Mouse (Mus musculus) layer of hippocampus, postnatal 25 days (tissue): ENCODE measurements around the gene Htr2b. TPM values are rescaled to one million over a fixed set of nuclear protein-coding genes. Genes with fewer than 3 reads are reported as not detected.

ENCODE experiments used
- DNase-seq, 2 experiments: peaks; one replicate each; pipeline ENCODE4 v3.0.0; 2022; ENCODE audit warnings: mixed read lengths in 2 of 2, low spot score in 1 of 2; ENCODE audit errors: extremely low spot score in 1 of 2
- total RNA-seq, 2 experiments: library from RNA; stranded (reverse); gene quantifications; 2 replicates each; pipeline ENCODE4 v1.2.3; 2021

Gene Htr2b
- not detected for total RNA-seq

DNA sequence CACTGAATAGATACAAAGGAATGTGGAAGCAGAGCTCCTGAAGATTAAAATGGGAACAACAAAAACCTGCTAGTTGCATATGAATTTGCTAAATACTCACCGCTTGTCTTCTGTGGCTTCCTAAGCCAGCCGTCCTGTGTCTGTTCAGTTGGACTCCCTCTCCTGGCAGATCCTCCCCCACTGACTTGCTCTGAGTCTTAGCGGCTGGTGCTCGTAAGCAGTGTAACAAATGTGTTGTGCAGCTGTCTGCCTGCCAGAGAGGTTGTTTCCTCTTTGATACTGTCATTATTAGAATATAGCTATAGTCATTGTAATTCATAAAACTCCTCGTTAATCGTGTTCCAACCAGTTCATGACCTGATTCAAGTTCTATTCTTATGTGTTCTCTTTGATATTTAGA is at the start of gene Htr2b:
Htr2b (minus strand) TSS at position 192 of the 400 bp plus-strand sequence.
- peak in 1 of 2 experiments; percentile 28 for DNase-seq

GRCm38 (mm10) chr1:86161061-86161460 is 49.3 kb upstream of the Htr2b start:
- DNase-seq, result no peak

DNA sequence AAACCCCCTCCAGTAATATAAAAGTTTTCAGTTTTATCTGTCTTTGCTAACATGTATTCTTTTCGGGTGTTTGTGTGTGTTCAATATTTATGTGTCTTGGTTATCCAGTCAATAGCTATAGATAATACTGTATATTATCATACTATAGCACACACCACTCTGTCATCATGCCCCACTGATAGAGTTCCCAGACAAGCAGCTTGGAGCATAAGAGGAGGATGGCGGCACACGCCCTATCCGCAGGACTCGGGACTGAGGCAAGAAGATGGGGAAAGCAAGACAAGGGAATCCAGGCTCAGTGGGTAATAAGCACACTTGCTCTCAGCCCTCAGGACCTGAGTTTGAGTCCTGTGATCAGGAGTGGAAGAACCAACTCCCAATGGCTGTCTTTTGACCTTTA is 48.7 kb upstream of the Htr2b start:
- DNase-seq, result no peak

DNA sequence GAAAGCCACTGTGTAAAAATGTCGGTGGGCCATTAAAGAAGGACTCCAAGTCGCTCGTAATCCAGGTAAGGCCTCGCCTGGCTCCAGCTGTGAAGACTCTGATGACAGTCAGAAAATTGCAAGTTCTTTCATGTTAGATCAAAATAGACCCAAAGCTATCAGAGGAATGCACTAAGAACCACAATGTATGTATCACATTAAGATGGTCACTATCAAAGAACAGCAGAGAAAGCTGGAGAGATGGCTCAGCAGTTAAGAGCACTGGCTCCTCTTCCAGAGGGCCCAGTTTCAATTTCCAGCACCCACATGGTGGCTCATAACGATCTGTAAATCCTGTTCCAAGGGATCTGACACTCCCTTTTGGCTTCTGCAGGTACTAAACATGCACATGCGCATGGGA is 48.3 kb upstream of the Htr2b start:
- no peak for DNase-seq

DNA sequence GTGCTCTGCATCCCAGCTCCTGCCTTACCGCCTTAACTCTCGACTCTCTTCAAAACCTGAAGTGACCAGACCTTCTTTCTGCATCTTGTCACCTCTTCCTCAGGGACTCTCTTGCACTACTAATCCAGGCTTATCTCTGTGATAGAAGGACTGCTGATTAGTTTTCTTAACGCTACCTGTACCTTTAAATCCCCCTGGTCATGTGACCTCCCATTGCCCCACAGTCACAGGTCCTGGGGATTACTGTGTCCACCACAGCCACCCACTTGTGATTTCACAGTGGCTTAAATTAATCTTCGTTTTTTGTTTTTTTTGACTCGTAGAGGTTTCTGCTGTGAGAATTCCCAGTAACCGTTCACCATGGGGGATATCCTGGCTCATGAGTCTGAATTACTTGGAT is 44.8 kb upstream of the Htr2b start:
- DNase-seq, result no peak

DNA sequence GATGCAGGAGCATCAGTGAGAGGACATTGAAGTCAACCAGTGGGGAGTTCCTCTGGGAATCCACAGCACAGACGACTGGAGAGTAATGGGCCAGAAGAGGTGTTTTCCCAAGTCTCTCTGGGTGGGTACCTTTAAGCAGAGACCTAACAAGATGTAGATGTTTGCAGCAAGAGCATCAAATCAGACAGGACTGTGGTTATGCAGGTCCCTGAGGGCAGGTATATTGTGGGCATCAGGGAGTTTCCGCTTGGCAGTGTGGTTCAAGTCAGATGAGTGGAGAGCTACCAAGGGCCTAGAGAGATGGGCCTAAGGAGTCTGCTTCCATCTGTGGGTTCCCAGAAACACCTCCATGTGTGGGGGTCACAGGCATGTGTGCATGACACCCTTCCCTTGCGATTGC is 44.3 kb upstream of the Htr2b start:
- no peak for DNase-seq

DNA sequence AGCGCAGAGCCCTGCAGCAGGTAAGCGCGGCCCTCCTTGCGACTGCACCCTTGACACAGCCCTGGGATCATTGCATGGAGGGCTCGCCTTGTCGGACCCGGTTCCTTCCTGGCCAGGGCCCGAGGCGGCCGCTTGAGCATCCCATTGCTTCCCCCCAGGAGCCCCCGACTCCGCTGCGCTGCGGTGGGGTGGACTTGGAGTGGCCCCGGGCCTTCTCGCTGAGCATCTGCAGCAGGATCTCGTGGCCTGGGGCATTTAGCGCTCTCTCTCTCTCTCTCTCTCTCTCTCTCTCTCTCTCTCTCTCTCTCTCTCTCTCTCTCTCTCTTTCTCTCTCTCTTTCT is 43.0 kb upstream of the Htr2b start:
- no peak for DNase-seq

DNA sequence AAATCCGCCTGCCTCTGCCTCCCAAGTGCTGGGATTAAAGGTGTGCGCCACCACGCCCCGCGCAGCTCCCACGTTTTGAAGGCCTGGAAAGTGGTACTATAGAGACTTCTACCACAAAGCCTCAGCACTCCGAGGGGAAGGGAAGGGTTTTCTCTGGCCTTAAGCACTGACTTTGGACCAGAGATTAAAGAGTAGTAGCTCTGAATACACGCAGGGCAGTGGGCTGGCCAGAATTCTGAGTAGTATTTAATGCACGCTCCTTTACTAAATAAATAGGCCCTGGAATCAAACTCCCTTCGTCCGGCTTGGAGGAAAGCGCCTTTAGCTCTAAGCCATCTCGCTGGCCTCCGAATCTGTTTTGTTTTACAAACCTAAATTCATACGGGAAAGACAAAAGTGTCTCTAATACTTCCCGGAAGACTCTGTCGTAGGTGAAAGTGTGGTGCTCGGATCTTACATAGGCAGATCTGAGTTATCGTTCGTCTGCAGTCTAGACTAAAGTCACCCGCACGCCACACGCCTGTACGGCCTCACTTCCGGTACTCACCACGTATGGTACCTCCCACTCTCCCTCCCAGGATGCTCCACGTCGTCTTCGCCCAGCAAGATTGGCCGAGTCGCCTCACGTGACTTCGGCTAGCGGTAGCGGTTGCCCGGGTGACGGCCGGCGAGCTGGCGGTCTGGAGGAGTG is 42.5 kb upstream of the Htr2b start, which contains the start of gene Armc9:
Armc9 (plus strand) TSS at position 648 of the 691 bp plus-strand sequence.
- peak; percentile 84 for DNase-seq

DNA sequence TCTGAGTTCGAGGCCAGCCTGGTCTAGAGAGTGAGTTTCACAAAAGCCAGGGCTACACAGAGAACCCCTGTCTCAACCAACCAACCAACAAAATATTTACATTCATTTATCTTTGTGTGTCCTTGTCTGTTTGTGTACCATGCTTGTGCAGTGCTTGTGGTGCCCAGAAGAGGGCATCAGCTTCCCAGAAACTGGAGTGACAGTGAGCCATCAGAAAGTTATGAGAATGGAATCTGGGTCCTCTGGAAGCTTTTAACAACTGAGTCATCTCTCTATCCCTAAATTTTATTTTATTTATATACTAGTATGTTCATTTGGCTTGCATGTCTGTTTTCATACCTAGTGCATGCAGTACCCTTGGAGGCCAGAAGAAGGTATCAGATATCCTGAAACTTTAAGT is 40.8 kb upstream of the Htr2b start:
- no peak for DNase-seq

- no peak for DNase-seq
Measured at GRCm38 (mm10) chr1:86151376-86151775, 39.6 kb upstream of the Htr2b start.

GRCm38 (mm10) chr1:86150929-86151328 is 39.2 kb upstream of the Htr2b start:
- no peak for DNase-seq

DNA sequence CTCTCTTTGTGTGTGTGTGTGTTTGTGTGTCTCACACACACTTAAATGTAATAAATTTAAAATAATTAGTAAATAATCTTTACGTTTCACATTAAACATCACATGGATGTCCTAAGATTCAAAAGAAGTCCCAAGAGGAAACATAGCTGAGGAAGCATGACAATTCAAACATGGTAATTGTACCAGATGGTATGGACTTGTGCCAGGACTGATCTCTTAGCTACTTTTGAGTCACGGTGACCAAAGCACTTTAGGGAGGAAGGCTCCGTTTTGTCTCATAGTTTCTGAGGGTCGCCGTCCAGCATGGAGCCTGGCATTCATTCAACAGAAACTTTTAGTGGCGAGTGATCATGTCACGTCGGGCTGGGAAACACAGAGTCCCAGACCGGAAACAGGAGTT is 36.4 kb upstream of the Htr2b start:
- no peak for DNase-seq

DNA sequence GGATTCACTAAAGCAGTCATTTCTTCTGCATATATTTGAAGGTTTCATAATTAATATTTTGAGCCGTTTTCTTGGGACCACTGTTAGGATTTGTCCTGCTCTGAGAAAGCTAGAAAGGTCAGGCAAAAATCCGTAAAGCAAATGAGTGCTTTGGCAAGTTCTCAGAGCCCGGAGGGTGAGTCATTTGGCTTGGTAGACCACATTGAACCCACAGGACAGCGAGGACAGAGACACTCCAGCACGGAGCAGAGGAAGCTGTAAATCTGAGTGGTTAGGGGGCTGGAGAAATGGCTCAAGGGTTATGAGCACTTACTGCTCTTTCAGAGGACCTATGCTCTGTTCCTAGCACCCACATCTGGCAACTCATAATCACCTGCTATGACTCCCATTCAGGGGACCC is 35.8 kb upstream of the Htr2b start:
- no peak for DNase-seq

DNA sequence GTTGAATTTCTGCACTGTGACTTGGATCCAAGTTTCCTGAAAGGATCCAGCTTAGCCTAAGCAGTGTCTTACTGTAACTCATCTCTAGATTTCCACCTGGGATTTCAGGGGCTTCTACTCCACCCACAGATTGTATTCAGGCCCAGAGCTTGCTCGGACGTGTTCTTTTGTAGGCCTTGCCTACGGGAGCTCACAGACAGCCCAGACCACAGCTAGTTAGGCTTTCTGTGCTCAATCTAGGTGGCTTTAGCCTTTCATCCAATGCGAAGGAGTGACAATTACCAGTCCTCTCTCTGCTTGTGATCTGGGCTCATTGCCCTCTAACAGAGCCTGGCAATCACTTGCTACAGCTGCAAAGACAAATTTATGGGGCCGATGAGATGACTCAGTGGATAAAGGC is 34.5 kb upstream of the Htr2b start:
- no peak for DNase-seq

DNA sequence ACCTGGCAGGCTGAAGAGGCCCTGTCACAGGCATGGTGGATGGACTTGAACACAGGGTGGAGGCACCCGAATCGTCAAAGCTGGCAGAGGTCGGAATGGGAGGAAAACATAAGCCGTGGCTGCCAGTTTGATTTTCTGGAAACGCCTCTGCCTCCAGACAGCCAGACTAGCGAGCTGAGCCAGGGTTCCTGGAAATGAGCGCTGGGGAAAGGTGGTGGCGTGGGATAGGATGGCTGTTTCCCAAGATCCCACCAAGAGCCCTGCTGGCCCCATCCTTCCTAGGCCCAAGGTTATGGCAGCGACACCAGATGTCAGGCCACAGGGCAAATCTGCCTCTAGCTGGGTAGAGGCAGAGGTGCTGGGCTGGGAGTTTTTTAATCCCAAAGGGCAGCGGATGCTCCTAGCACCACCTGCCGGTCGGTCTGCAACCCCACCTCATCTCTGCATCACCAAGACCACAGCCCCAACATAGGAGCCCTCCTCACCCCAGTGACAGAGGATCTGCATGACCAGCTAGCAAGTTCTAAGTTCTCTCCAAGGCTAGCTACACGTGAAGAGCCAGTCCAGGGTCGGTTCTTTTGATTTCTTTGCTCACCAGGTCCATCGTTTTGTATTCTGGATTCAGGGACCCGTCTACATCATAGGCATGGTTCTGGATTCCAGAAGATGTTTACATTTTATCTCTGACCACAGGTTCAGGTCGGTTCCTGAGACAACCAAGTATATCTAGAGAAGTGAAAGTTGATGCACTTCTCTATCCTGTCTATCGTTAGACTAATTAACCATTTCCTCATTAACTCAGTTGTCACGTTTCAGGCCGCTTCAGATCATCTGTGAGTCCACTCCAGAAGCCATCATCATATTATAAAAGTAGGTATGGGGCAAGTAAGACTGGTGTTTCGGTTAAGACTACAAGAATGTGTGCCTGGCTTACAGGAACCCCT is 32.5 kb upstream of the Htr2b start:
- DNase-seq, result no peak

- DNase-seq, result no peak
Measured at GRCm38 (mm10) chr1:86143165-86143564, 31.4 kb upstream of the Htr2b start.

DNA sequence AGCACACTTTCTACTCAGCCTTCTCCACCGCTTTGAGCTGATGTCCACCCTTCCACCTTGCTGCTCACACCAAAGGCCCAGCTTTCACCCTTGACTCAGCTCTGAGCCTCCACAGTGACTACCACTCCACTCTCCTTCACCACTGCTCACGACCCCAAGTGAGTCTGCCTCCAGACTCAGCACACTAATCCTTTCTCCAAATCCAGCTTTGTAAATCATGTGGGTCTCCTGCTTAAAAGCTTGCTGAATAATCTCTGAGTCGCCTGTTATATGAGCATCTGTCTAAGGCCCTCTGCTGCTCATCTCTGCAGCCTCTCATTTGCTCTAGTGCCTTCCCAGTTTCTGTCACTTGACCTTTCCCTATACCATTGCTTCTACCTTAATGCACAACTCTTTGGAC is 29.3 kb upstream of the Htr2b start:
- no peak for DNase-seq

DNA sequence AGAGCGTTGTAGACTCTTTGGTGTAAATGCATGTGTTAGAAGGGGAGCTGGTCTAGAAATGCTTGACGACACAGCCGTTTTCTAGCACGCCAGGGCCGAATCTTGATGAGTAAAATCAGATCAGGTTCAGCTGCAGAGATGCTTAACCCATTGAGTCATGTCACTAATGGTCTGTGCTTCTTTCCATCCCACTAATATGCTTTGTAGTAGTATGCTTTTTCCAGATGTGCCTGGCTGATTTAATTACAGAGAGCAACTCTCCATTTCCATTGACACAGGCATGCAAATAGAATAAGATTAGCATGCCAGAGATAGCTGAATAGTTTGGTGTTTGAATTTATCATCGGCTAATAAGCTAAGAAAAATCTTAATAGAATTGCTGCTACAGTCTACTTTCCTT is 23.5 kb upstream of the Htr2b start:
- no peak for DNase-seq

DNA sequence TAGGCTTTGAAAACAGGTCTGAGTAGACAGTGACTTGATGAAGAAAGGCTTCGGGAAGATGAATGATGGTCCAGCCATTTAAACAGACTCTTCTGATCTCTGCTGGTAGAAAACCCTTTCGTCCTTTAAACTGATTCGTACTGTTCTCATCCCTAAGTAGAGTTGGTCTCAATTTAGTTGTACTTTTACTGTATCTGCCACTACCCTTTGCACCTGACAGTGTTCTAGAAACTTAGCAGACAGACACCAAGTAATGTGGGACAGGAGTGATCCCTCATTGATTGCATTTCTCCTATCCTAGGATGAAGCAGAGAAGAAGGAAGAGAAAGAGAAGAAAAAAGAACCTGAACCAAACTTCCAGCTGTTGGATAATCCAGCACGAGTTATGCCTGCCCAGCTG is 21.6 kb upstream of the Htr2b start, which contains the start of gene Gm21972:
Gm21972 (plus strand) TSS at position 301 of the 400 bp plus-strand sequence.
- DNase-seq, result no peak

DNA sequence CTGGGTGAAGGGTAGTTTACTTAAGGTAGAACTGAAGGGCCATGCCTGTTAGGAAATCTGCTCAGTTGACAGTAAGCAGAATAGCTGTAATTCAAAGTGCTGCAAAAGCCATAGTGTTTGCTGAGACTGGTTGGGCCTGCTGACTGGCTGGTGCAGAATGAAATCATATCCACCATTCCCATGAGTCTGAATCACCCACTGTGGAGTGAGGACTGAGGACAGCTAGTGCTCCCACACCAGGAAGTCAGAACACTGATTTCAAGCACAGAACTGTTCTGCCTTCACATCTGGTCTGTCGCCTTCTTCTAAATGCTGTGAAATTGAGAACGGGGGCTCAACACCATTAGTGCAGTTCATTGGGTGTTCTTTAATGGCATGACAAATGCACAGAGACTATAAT is 14.3 kb upstream of the Htr2b start:
- DNase-seq, result no peak

DNA sequence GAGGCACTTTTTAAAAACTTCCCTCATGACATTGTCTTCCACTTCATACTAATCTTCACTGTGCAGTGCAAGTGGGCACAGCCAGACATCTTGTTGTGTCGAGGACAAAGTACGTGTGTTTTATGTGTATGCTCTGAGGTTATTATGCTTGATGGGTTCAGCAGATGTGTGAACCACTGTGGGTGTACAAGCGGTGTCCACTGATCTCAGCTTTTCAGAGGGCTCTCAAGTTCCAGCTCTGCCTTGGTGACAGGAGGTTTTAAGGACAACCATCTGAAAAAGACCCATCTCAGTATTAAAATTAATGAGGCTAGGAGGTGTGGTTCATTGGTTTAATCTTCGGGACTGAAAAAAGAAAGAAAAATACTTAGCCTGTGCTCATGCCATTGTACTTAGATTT is 7.8 kb upstream of the Htr2b start:
- no peak for DNase-seq

- no peak for DNase-seq
Measured at GRCm38 (mm10) chr1:86114141-86114540, 2.4 kb upstream of the Htr2b start.
